Mouse (Mus musculus) forebrain, postnatal 0 days (tissue): ENCODE results near the gene Grin3a. TPM values are rescaled to one million over a fixed set of nuclear protein-coding genes. Genes with fewer than 3 reads are reported as not detected.

Experiments
- ATAC-seq: fragments of 200-750 bp; cut with Nextera tagmentation; 2 replicates; pipeline ENCODE4 v1.8.0; 2017; ENCODE audit warnings: mild to moderate bottlenecking, moderate library complexity
- DNase-seq: peaks from one replicate; pipeline ENCODE4 v3.0.0-alpha.2; 2015
- H3K27ac ChIP-seq: fragments of 300-500 bp; sonication (generic); 2 replicates; pipeline ENCODE4 v1.5.1; 2014; ENCODE audit warnings: low read depth, mild to moderate bottlenecking, antibody characterized with exemption, low read length, moderate library complexity, mixed read lengths
- H3K27me3 ChIP-seq: fragments of 300-500 bp; sonication (generic); 2 replicates; pipeline ENCODE4 v1.6.1; 2014; ENCODE audit warnings: mild to moderate bottlenecking, low read length, mixed read lengths; ENCODE audit not compliant: insufficient read depth
- H3K36me3 ChIP-seq: fragments of 300-500 bp; sonication (generic); 2 replicates; pipeline ENCODE4 v1.6.1; 2014; ENCODE audit warnings: mild to moderate bottlenecking, moderate library complexity; ENCODE audit not compliant: insufficient read depth
- H3K4me1 ChIP-seq: fragments of 300-500 bp; sonication (generic); 2 replicates; pipeline ENCODE4 v1.6.1; 2014; ENCODE audit warnings: antibody characterized with exemption; ENCODE audit not compliant: insufficient read depth
- H3K4me2 ChIP-seq: fragments of 300-500 bp; sonication (generic); 2 replicates; pipeline ENCODE4 v1.6.1; 2014; ENCODE audit warnings: low read depth, mild to moderate bottlenecking, moderate library complexity
- H3K4me3 ChIP-seq: fragments of 300-500 bp; sonication (generic); 2 replicates; pipeline ENCODE4 v1.5.1; 2014; ENCODE audit warnings: low read depth, low read length, mixed read lengths
- H3K9ac ChIP-seq: fragments of 300-500 bp; sonication (generic); 2 replicates; pipeline ENCODE4 v1.6.1; 2014; ENCODE audit warnings: mild to moderate bottlenecking
- H3K9me3 ChIP-seq: fragments of 300-500 bp; sonication (generic); 2 replicates; pipeline ENCODE4 v1.6.1; 2016; ENCODE audit warnings: low read length
- CTCF ChIP-seq: sonication (generic); IDR thresholded peaks from 2 replicates; pipeline ENCODE4 v1.5.1; 2016; ENCODE audit warnings: antibody characterized with exemption, control low read depth, low read depth
- WGBS: fragments of 180-500 bp; shearing (Covaris S2); extraction: QIAGEN DNeasy Blood & Tissue Kit; methylation state at CpG from one replicate; pipeline ENCODE4 v1.1.7; 2014; 5-methylcytosine and 5-hydroxymethylcytosine counted together
- polyA plus RNA-seq: library from polyadenylated mRNA; unstranded; fragments of >200 nt; fragmentation: Nextera tagmentation; extraction: Ambion mirVana; gene quantifications from 2 replicates; pipeline ENCODE4 v1.2.1, GENCODE M21; 2015
- total RNA-seq: library from RNA; depleted of rRNA; stranded (reverse); fragments of >200 nt; gene quantifications from 2 replicates; pipeline ENCODE4 v1.2.3, GENCODE M21; 2014; rRNA removed

The Grin3a gene
- 58.0 and 82.4 TPM in 2 replicates for total RNA-seq
- 15.1 and 26.8 TPM in 2 replicates for polyA plus RNA-seq

- peak; percentile 97 for ATAC-seq
- Histone ChIP-seq H3K4me1 (no peaks in the 10 kb centered on the region), H3K27ac (peak within 1 kb of the TSS; percentile 58), H3K9me3 (no peaks in the 10 kb centered on the region), H3K9ac (peak within 1 kb of the TSS; percentile 63), H3K27me3 (peaks cover 12% of the 10 kb centered on the region), H3K36me3 (no peaks in the 10 kb centered on the region), H3K4me3 (peak within 1 kb of the TSS; percentile 68), H3K4me2 (peak within 1 kb of the TSS; percentile 95)
- peak; percentile 87 for TF ChIP-seq CTCF
- 3% methylated on average over 25 of the region's 25 CpGs for WGBS
- DNase-seq, result peak; percentile 93
Measured at GRCm38 (mm10) chr4:49845612-49845985, at the start of gene Grin3a. TSS of gene Grin3a (minus strand) at chr4:49845744.

- no peak for DNase-seq
- Histone ChIP-seq H3K9me3 (no peaks in the 10 kb centered on the region), H3K27ac (no peak overlapping the region), H3K9ac (no peak overlapping the region), H3K36me3 (no peaks in the 10 kb centered on the region), H3K27me3 (no peaks in the 10 kb centered on the region), H3K4me2 (no peak overlapping the region), H3K4me1 (no peaks in the 10 kb centered on the region), H3K4me3 (no peak overlapping the region)
- WGBS, result 14% methylated on average over 4 of the region's 4 CpGs
- ATAC-seq, result peak; percentile 40; the same call in 1 of the 2 replicates
- TF ChIP-seq CTCF, result no peak
Measured at GRCm38 (mm10) chr4:49891835-49892301, 46.3 kb upstream of the Grin3a start.

GRCm38 (mm10) chr4:49877084-49877483 lies 31.5 kb upstream of the Grin3a start:
- ATAC-seq, result peak; percentile 40
- no peak for DNase-seq
- no peak for TF ChIP-seq CTCF
- Histone ChIP-seq H3K27ac (no peak overlapping the region), H3K4me2 (no peak overlapping the region), H3K9me3 (no peaks in the 10 kb centered on the region), H3K36me3 (no peaks in the 10 kb centered on the region), H3K27me3 (no peaks in the 10 kb centered on the region), H3K4me3 (no peak overlapping the region), H3K4me1 (no peaks in the 10 kb centered on the region), H3K9ac (no peak overlapping the region)
- whole genome bisulfite sequencing, result 63% methylated on average over 3 of the region's 3 CpGs

GRCm38 (mm10) chr4:49860611-49861010 lies 15.1 kb upstream of the Grin3a start:
- H3K4me2 ChIP-seq, result no peak overlapping the region
- no peaks in the 10 kb centered on the region for H3K36me3 ChIP-seq
- H3K4me1 ChIP-seq, result no peaks in the 10 kb centered on the region
- H3K27me3 ChIP-seq, result no peaks in the 10 kb centered on the region
- TF ChIP-seq CTCF, result no peak
- H3K4me3 ChIP-seq, result no peak overlapping the region
- DNase-seq, result no peak
- no peaks in the 10 kb centered on the region for H3K9me3 ChIP-seq
- WGBS, result 96% methylated on average over 2 of the region's 2 CpGs
- ATAC-seq, result no peak
- no peak overlapping the region for H3K27ac ChIP-seq
- no peak overlapping the region for H3K9ac ChIP-seq

GRCm38 (mm10) chr4:49844828-49845611 lies 524 bp downstream of the Grin3a start:
- Histone ChIP-seq H3K4me1 (no peaks in the 10 kb centered on the region), H3K27ac (peak overlapping the region; percentile 58), H3K9ac (peak overlapping the region; percentile 63), H3K36me3 (no peaks in the 10 kb centered on the region), H3K4me3 (peak overlapping the region; percentile 68), H3K4me2 (peak overlapping the region; percentile 95), H3K27me3 (peaks cover 12% of the 10 kb centered on the region), H3K9me3 (no peaks in the 10 kb centered on the region)
- ATAC-seq, result peak; percentile 57
- TF ChIP-seq CTCF, result 0 out of 2 replicates have a peak, but pooled peaks have one; percentile 2
- 3% methylated on average over 63 of the region's 63 CpGs for WGBS
- DNase-seq, result peak; percentile 46

DNA sequence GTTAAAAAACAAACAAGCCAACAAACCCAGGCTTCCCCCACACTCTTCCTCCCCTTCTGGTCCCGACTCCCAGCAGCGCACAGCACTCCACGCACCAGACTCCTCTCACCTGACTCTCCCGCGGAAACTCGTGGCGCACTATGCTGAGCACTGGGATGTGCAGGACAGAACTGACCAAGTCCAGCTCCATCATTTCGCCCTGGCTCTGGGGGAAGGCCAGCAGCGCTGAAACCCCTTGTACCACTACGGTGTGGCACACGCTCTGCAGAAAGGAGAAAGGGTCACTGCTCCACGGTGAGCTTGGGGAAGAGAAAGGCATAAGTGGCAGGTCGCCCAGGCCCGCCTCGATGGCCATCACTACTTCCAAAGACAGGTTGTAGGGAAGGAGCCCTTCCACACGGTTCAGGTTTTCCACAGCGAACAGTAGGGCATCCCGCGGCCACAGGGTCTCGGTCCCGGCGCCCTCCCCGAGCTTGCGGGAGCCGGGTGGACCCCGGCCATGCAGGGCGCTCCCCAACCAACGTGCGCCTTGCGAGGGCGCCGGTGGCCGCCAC lies 1.2 kb downstream of the Grin3a start:
- no peak; the same call in 1 of the 2 replicates for ATAC-seq
- peak; percentile 30 for DNase-seq
- Histone ChIP-seq H3K9me3 (no peaks in the 10 kb centered on the region), H3K4me1 (no peaks in the 10 kb centered on the region), H3K4me2 (peak overlapping the region; percentile 95), H3K9ac (peak overlapping the region; percentile 63), H3K36me3 (no peaks in the 10 kb centered on the region), H3K27ac (peak overlapping the region; percentile 58; the same call in 1 of the 2 replicates), H3K4me3 (peak overlapping the region; percentile 68), H3K27me3 (peaks cover 12% of the 10 kb centered on the region)
- 1% methylated on average over 33 of the region's 33 CpGs for WGBS
- no peak for TF ChIP-seq CTCF

- no peak overlapping the region for H3K27ac ChIP-seq
- ATAC-seq (no peak), DNase-seq (no peak)
- H3K4me1 ChIP-seq, result no peaks in the 10 kb centered on the region
- 15% methylated on average over 6 of the region's 6 CpGs for WGBS
- H3K9ac ChIP-seq, result no peak overlapping the region; the same call in 1 of the 2 replicates
- peak overlapping the region; percentile 95 for H3K4me2 ChIP-seq
- H3K36me3 ChIP-seq, result no peaks in the 10 kb centered on the region
- H3K9me3 ChIP-seq, result no peaks in the 10 kb centered on the region
- peak overlapping the region; percentile 68 for H3K4me3 ChIP-seq
- peaks cover 10% of the 10 kb centered on the region for H3K27me3 ChIP-seq
- TF ChIP-seq CTCF, result no peak
Measured at GRCm38 (mm10) chr4:49843787-49844186, 1.8 kb downstream of the Grin3a start.
